Mouse (Mus musculus): ENCODE measurements around the gene Slc20a1.

DNA sequence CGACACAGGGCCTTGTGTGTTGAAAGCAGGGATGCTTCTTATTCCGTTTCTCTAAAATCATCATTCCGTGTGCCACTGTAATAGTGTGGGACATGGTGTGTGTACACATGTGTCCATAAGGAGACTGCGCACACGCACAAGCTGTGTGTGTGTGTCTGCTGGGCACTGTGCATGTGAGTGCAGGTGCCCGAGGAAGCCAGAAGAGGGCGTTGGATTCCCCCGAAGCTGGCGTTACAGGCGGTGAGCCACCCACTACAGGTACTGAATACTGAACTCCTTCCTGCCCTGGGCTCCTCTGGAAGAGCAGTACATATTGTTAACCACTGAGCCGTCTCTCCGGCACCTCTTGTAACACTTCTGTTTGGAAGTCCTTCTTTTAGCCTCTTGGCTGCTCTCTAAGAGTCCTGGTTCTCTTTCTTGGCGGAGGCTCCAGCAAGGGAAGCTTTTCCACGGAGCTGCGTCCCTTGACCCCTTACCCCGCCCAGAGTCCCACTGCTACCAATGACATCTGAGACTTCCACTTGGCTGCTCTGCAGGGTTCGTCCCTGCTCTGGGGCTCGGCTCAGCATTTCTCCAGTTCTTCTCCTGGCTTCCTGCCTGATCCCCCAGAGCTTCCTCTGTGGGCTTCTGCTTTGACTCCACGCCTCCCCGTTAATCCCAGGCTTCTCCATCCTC lies 46.0 kb downstream of the Slc20a1 start:
- TF ChIP-seq CTCF (IDR thresholded peaks at IDR 0.05; ENCODE audit: control insufficient read depth, insufficient read depth, low read length) (no peak), POLR2A (IDR thresholded peaks at IDR 0.05; ENCODE audit: borderline replicate concordance, control insufficient read depth, low read depth, low read length) (no peak)
